Mouse (Mus musculus): ENCODE data around the gene Itga4.

Gene Itga4

GRCm38 (mm10) chr2:79352100-79352802 lies 97.0 kb downstream of the Itga4 start:
- no peak for DNase-seq (ENCODE audit: low spot score)

- no peak for DNase-seq (ENCODE audit: low spot score)
These were observed 99.5 kb downstream of the Itga4 start for GRCm38 (mm10) chr2:79354773-79355172.

GRCm38 (mm10) chr2:79357835-79358234 lies 102.6 kb downstream of the Itga4 start:
- no peak for DNase-seq (ENCODE audit: low spot score)

- DNase-seq (ENCODE audit: low spot score) = no peak
These were observed 106.8 kb downstream of the Itga4 start for GRCm38 (mm10) chr2:79362029-79362428.

GRCm38 (mm10) chr2:79363920-79364319 lies 108.7 kb downstream of the Itga4 start:
- DNase-seq (ENCODE audit: low spot score) = no peak

GRCm38 (mm10) chr2:79367451-79368450 lies 112.5 kb downstream of the Itga4 start:
- no peak for DNase-seq (ENCODE audit: low spot score)

- DNase-seq (ENCODE audit: low spot score) = no peak
These were observed 113.4 kb downstream of the Itga4 start for GRCm38 (mm10) chr2:79368661-79369060.

GRCm38 (mm10) chr2:79369061-79369524 lies 113.9 kb downstream of the Itga4 start:
- no peak for DNase-seq (ENCODE audit: low spot score)

GRCm38 (mm10) chr2:79369905-79370304 lies 114.7 kb downstream of the Itga4 start:
- no peak for DNase-seq (ENCODE audit: low spot score)

GRCm38 (mm10) chr2:79370711-79371312 lies 115.6 kb downstream of the Itga4 start:
- DNase-seq (ENCODE audit: low spot score) = no peak

- DNase-seq (ENCODE audit: low spot score) = no peak
These were observed 116.3 kb downstream of the Itga4 start for GRCm38 (mm10) chr2:79371326-79372153.

GRCm38 (mm10) chr2:79372154-79372467 lies 116.9 kb downstream of the Itga4 start:
- DNase-seq (ENCODE audit: low spot score) = no peak

GRCm38 (mm10) chr2:79372486-79373200 lies 117.4 kb downstream of the Itga4 start:
- DNase-seq (ENCODE audit: low spot score) = no peak

GRCm38 (mm10) chr2:79378346-79379086 lies 123.3 kb downstream of the Itga4 start:
- DNase-seq (ENCODE audit: low spot score) = no peak

- DNase-seq (ENCODE audit: low spot score) = no peak
These were observed 124.1 kb downstream of the Itga4 start for GRCm38 (mm10) chr2:79379087-79380041.
